Mouse (Mus musculus): ENCODE measurements around the gene Atp9a.

Gene Atp9a

DNA sequence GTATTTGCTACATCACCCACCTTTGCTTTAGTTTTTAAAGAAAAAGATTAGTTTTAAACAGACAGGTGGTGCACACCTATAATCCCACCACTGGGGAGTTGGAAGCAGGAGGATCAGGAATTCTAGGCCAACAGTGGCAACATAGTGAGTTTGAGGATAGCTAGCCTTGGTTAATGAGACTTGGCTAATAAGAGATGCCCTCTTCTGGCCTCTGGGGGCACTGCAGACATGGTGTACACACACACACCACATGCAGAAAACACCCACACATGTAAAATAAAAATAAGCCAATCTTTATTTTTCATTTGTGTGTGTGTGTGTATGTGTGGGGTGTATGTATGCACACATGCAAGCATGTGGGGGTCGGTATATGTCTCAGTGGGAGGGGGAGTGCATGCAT lies 3.4 kb downstream of the Atp9a start:
- no peak for DNase-seq (ENCODE audit: low spot score in 2 of 2)

DNA sequence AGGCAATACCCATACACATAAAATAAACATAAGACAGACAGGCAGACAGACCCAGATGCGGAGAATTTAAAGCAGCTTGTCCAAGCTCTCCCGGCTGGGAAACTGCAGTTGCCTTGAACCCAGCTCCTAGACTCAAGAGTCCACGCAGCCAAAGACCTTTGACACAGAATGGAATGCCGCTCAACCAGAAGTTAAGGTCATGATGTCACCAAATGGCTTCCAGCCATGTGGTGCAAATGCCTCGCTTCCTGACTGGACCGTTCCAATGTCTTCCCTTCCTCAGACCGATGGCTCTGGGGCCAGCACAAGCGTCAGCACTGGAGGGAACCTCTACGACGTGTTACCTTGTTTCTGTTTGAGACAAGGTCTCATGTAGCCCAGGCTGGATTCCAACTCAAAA lies 4.3 kb downstream of the Atp9a start:
- no peak for DNase-seq (ENCODE audit: low spot score in 2 of 2)

DNA sequence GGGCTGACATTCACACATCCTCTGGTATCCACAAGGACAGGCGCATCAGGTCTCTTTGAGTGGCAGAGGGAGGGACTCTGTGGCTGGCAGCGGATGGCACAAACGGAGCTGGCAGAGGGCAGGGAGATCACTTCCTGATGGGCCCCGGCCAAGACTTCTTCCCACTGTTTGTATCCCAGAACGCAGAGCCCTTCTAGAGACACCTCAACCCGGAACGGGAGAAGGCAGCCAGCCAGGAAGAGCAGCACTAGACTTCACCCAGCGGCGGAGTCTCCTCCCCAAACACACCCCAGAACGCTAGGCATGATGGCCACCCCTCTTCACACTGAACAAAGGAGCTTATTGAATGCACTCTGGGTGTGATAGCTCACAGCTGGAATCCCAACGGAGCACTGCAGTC lies 8.2 kb downstream of the Atp9a start:
- no peak for DNase-seq (ENCODE audit: low spot score in 2 of 2)

DNA sequence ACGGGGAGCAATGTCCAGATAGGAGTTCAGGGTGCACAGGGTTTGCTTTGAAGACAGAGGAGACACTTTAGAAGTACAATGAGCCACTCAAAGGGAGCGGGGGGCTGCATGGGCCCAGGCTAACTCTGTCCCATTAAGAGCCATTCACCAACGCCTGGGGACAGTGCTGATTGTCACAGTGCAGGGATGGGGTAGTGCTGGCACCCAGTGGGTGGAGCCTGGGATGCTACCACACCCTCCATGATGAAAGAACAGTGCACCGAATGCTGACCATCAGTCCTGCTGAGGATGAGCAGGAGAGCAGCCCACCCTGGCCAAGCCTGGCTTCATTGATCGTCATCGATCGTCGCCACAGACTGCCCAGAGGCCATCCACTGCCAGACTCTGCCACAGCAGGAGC lies 11.0 kb downstream of the Atp9a start:
- DNase-seq (ENCODE audit: low spot score in 2 of 2) = no peak

DNA sequence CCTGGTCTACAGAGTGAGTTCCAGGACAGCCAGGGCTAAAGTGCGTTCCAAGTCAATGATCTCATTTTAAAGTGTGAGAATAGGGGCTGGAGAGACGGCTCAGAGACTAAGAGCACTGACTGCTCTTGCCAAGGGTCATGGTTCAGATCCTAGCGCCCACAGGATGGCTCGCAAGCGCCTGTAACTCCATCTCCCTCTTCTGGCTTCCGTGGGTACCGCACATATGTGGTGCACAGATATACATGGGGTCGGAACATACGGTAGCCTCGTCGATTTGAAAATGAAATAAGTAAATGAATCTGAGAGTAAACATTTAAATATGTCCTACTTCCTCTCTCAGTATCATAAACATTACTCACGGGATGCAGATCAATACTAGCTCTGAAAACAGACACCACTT lies 12.5 kb downstream of the Atp9a start:
- no peak for DNase-seq (ENCODE audit: low spot score in 2 of 2)

DNA sequence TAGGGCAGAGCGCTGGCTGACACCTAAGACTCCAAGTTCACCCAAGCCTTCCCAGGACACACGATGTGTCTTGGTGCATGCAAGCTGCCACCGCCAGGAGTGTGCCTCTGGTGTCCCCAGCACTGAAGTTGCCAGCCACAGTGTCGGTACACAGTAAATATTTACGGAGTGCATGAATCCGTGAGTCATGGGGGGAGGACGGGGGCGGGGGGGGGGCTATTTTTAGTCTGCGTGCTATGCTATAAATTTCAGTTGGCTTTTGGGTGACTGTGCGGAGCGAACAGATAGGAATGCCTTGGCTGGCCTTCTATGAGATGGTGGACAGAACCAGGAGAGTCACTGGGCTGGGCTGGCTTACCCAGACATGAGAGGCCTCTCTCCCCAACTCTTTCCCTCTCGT lies 14.2 kb downstream of the Atp9a start:
- no peak for DNase-seq (ENCODE audit: low spot score in 2 of 2)

DNA sequence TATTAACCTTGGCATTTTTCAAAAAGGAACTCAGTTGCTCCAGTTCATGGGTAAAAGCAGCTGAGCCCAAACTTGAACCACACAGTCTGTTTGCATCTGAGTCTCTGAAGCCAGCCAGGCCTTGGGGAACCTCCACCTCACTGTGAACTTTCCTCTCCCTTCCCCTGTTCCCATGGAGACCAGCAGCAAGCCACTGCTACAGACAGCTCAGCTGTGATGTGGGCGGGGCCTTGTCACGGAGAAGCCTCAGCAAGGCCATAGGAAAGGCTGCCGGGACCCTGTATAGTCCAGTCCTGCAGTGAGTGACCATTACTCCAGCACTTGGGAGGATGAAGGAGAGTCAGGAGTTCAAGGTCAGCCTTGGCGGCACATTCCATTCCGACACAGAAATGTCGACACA lies 16.2 kb downstream of the Atp9a start:
- DNase-seq (ENCODE audit: low spot score in 2 of 2) = peak in 1 of 2 experiments; percentile 73

DNA sequence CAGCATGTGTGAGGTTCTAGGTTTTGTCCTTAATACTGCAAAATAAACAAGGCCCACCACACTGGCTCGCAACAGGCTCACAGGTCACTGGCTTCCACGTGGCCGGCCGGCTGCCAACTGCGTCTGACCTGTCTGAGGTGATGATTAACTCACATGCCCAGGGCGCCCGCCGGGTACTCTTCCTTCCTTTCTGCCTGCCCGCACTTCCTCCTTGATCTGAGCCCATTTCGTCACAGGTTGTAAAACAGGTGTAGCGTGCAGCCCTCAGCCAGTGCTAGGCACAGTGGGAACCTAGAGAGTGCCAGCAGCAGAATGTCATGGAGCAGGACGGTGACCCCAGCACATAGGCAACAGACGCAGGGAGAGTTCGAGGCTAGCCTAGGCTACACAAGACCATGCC lies 20.9 kb downstream of the Atp9a start:
- no peak for DNase-seq (ENCODE audit: low spot score in 2 of 2)

DNA sequence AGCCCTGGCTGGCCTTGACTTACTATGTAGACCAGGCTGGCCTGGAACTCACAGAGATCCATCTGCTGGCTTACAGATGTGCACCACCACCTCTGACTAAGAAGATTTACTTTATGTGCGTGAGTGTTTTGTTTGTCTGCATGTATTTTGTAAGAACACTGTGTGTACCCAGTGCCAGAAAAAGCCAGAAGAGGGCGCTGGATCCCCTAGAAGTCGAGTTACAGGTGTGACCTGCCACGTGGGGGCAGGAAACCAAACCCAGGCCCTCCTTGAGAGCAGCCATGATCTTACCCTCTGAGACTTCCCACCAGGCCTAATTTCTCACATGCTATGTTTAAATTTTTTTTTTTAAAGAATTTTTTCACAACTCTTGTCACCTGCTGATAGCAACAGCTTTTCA lies 22.5 kb downstream of the Atp9a start:
- DNase-seq (ENCODE audit: low spot score in 2 of 2) = no peak

DNA sequence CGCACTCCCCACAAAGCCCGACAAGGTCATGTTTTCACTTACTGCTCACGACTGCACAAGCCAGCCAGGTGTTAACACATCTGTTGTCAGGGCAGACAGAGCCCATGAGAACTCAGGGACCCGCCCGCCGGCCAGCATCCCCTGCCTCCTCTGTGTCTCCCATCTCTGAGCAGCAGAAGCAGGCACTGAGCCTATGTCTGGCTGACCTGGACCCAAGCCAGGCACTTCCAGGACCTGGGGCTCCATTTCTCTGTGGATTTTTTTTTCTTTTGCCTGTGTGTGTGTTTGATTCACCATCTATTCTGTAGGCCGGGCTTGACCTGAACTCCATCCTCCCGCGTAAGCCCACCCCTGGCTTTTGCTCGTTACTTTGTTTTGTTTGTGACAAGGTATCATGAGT lies 23.5 kb downstream of the Atp9a start:
- DNase-seq (ENCODE audit: low spot score in 2 of 2) = no peak

DNA sequence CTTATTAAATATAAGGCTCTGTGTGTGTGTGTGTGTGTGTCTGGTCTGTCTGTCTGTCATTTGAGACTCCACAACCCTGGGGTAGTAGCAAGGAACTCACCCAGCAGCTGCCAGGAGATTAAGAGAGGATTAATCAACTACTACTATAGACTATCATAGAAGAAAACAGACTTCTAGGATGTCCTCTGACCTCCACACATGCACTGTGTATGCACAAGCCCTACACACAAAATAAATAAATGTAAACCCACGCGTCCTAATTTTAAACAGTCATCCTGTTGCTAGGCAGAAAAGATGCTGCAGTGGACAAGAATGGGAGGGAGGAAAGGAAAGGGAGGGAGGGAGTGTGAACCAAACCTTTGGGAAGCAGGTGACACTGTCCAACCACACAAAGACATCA lies 23.9 kb downstream of the Atp9a start:
- no peak for DNase-seq (ENCODE audit: low spot score in 2 of 2)

DNA sequence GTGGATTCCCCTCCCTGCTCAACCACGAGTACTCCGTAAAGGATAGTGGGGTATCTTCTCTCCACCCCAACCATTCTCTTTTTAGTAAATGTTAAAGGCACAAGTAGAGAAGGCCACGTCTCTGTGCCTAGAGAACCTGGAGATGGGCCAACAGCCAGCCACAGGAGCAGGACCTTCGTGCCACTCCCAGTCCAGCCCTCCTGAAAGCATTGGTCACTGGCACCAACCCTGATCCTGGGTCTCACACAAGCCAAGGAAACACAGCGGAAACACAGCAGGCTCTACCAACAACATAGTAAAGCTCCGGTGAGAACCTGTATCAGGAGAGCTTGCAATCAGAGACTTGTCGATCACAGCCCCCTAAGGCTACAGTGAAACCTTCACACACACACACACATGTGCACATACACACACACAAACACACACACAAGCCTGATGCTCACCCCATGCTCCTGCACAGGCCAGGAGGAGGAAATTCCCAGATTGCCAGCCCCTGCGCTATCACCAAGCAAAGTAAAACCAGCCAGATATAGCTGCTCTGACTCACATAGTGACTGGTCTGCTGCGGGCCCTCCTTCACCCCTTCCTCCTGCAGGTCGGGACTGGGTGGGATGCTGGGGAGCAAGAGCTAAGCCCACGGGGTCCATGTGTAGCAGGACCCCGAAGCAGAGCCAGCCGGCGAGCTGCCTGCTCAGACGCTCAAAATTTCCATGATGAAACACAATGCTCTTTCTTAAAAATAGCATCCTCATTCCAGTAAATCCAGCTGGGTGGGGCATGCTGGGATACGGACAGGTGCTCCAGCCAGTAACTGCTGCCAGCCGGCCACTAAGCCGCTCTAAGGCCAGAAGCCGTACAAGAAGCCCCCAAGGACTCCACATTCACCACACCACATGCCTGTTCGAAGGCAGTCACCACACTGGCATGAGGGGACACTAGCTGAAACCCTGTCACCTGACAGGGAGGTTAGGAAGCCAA lies 29.7 kb downstream of the Atp9a start:
- no peak for DNase-seq (ENCODE audit: low spot score in 2 of 2)

DNA sequence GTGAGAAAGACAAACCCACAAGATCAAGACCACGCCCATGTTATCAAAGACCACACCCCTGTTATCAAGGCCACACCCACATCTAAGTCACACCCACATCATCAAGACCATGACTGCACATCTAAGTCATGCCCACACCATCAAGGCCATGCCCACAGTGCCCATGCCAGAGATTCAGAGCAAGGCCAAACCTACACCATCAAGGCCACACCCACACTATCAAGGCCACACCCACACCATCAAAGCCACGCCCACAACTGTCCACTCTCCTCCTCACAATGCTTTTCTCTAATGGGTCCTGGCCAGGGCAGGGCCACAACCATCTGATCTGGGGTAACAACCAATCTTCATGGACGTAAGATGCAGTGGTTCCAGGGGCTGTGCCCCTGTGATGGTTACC lies 31.2 kb downstream of the Atp9a start:
- DNase-seq (ENCODE audit: low spot score in 2 of 2) = no peak

DNA sequence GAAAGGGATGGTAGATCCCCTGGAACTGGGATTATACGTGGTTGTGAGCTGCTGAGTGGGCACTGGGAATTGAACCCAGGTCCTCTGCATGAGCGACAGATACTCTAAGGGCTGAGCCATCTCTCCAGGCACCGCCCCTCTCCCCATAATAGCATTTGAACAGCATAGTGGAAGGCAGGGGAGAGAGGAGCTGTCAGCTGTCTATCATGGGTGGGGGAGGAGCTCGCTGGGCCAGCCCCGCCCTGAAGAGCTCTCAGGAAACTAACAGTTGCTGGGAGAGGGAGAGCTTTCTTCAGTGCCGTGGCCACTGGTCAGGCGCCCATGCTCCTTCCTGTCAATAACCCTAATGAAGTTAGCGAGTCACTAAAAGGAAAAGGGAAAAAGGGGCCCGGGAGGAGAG lies 34.4 kb downstream of the Atp9a start:
- DNase-seq (ENCODE audit: low spot score in 2 of 2) = no peak

DNA sequence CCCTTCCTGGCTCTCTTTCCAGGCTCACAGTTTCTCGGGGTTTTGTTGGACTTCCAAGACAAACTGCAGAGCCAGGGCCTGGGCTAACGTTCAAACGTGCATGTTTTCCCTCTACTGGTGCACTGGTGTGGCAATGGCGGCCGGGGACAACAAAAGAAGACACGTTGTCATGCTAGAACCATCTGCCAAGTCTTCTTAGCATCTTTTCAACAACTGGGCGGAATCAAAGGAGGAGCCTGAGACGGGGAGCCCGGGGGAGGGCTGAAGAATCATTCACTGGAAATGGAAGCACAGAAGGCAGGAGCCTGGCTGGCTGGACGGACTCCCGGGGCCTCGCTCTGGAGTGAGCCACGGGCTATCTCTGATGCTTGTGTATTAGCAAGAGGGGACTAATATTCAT lies 39.9 kb downstream of the Atp9a start:
- DNase-seq (ENCODE audit: low spot score in 2 of 2) = peak; percentile 62 to 64

DNA sequence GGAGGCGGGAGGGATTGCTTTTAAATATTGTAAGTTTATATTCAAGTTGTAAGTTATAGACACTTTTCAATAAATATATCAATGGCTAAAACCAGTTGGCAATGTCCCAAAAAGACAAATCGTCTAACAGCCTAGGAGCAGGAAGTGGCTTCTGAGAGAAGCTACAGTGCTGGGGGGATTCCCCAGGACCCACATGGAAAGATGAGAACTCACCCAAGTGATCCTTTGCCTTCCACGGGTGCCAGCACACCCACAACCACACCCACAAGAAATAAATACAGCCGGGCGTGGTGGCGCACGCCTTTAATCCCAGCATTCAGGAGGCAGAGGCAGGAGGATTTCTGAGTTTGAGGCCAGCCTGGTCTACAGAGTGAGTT lies 47.2 kb downstream of the Atp9a start:
- no peak for DNase-seq (ENCODE audit: low spot score in 2 of 2)

DNA sequence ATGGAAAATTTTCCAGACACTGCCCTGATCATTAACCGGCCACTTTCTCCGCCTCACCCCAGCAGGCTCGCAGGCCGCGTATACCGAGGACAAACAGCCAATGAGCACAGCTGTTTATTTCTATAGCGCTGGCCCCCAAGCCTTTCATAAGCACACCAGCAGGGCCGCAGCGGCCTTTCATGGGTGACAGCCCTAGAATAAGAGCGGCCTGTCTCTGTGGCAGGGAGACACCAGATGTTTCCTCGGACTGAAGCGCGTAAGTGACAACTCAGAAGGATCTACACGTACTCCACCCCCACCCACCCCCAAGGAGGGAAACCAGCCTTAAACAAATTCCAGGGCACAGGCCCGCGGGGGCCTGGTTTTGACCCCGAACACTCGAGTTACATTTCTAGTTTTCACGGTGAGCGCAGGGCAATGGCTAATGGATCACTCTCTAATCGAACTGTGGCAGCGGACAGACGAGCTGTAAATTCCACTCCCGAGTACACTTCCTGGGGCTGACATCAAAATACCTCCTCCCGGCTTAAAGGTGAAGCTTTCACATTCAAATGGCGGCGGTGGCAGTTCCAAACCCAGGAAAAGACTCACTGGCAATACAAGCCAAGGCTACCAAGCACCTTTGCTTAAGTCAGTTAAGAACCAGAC lies 47.7 kb downstream of the Atp9a start:
- no peak for DNase-seq (ENCODE audit: low spot score in 2 of 2)

DNA sequence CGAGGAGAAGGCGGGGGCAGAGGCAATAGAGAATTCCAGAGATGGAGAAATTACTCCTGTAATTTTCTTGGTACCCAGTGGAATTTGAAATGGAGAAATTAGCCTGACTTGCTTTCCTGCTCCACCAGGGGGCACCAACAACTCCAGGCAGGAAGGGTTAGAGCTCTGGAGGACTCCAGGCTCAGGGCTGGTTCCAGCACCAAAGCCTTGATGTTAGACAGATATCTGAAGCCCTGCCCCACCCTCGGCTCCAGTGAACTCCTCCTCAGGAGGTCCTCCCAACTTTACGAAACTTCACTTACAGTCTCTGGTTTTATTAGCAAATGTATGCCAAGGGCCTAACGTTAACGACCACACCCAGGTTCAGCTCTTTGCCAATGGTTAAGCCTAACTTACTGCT lies 50.4 kb downstream of the Atp9a start:
- DNase-seq (ENCODE audit: low spot score in 2 of 2) = peak; percentile 65 to 79

DNA sequence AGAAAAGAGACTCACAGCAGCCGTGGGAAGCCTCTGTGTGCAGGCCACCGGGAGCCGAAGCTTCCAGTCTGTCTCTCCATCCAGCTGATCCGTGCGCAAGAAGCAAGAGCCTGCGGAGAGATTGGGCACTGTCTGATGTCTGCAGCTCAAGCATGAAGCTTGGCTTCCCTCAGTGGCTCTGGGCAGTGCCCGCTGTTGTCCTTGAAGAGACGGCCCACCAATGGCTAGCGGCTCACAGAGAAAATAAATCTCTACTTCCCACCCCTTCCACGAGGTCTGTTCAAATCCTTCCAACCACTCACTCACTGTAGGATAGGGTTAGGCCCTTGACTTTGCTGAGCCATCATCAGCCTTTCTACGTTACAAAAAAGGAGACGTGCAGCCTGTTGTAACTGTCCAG lies 54.9 kb downstream of the Atp9a start:
- no peak for DNase-seq (ENCODE audit: low spot score in 2 of 2)

DNA sequence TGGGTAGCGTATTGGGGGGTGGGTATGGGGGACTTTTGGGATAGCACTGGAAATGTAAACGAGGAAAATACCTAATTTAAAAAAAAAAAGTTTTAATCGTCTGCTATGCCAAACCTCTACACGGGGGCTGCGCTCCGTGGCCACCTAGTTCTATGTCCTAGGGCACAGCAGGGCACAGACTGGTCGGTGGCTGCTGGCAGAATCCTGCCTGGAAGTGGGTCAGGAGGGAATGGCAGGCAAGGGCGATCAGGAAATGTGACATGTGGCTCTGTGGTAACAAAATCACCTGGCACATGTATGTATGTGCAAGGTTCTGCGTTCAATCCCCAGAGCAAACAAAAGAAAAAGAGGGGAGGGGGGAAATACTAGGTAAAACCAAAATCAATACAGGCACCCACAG lies 56.3 kb downstream of the Atp9a start:
- DNase-seq (ENCODE audit: low spot score in 2 of 2) = no peak

DNA sequence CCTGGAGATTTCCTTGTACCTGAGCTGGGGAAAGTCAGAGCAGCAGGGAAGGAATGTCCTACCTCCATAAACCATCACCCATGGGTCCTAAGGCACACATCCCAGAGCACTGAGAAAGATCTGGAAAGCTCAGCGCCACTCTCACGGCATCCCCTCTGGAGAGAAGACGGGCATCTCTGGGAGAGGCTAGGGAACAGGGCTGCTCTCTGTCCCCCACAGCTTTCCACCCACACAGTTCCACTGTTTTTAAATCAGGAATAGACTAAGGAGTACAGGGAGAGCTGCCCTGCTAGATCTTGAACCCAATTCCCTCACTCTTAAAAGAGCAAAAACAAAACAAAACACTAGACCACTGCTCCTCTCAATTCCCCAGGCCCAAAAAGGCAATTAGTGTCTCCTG lies 57.5 kb downstream of the Atp9a start:
- DNase-seq (ENCODE audit: low spot score in 2 of 2) = no peak

DNA sequence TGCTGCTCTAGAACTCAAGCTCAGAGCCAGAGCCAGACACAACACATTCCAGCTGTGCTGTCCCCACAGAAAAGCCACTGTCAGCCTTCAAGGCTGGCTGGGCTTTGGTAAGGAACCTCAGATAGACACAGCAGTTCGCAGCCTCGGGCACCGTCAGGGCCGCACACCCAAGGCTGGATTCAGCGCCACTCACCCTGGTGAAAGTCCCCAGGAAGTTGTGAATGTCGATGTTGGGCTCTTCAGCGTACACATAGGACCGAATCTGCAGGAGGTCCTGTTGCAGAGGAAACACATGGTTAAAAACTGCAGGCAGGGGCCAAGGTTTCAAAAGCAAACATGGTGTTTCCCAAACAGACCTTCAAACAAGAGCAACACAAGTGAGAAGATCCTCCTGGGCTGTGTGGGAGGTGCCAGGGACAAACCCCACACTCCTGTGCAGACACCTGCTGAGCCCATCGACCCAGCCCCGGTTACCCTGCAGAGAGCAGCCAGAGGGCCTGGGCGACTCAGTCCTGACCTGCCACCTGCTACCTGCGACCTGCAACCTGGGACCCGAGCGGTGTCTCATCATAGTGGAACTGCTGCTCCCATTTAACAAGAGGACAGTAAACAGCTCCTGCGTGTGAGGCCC lies 58.6 kb downstream of the Atp9a start:
- DNase-seq (ENCODE audit: low spot score in 2 of 2) = no peak

DNA sequence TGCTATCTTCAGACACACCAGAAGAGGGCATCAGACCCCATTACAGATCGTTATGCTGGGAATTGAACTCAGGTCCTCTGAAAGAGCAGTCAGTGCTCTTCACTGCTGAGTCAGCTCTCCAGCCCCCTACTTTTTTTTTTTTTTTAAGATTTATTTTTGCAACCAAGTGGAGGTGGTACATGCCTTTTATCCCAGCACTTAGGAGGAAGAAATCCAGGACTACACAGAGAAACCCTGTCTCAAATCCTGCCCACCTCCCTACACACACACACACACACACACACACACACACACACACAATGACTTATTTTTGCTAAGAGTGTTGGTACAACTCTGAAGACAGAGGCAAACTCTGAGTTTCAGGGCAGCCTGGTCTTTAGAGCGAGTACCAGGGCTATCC lies 59.5 kb downstream of the Atp9a start:
- no peak for DNase-seq (ENCODE audit: low spot score in 2 of 2)
